Mouse (Mus musculus): ENCODE data around the gene Cd99l2. TPM values are rescaled to one million over a fixed set of nuclear protein-coding genes. Genes with fewer than 3 reads are reported as not detected.
A peak's percentile ranks its signal among the peaks of the same experiment; 100 is the strongest.

Cd99l2 gene
- 7.4 and 8.8 TPM in 2 replicates for polyA plus RNA-seq (2011; ENCODE audit: insufficient read depth, insufficient read length, low read depth, missing spikeins)

GRCm38 (mm10) chrX:71492634-71493278 is at the start of gene Cd99l2:
Gene Cd99l2 (minus strand): TSS chrX:71492849.
- H3K9ac ChIP-seq (ENCODE audit: low read depth, poor library complexity, severe bottlenecking) = peak within 1 kb of the TSS; percentile 76
- no peaks in the 10 kb centered on the region for H3K4me1 ChIP-seq (ENCODE audit: control insufficient read depth, insufficient read depth, low read length)
- H3K27ac ChIP-seq (ENCODE audit: insufficient read depth, low read length) = no peak within 1 kb of the TSS
- H3K4me3 ChIP-seq (ENCODE audit: low read depth, low read length) = peak within 1 kb of the TSS; percentile 81
- no peaks in the 10 kb centered on the region for H3K9me3 ChIP-seq (replicated peaks; ENCODE audit: control insufficient read depth, insufficient read depth, low read length, poor library complexity, severe bottlenecking)
- H3K27me3 ChIP-seq (ENCODE audit: control insufficient read depth, insufficient read depth, low read length, poor library complexity, severe bottlenecking) = no peaks in the 10 kb centered on the region
- TF ChIP-seq CTCF (IDR thresholded peaks at IDR 0.05; ENCODE audit: low read depth, low read length) (no peak), EP300 (IDR thresholded peaks at IDR 0.05; ENCODE audit: insufficient read depth, low read depth, low read length) (no peak), POLR2A (IDR thresholded peaks at IDR 0.05; ENCODE audit: insufficient read depth, low read length) (no peak)
- no peaks in the 10 kb centered on the region for H3K36me3 ChIP-seq (ENCODE audit: control insufficient read depth, insufficient read depth, low read length, poor library complexity, severe bottlenecking)

- TF ChIP-seq EP300 (IDR thresholded peaks at IDR 0.05; ENCODE audit: insufficient read depth, low read depth, low read length) (no peak), CTCF (IDR thresholded peaks at IDR 0.05; ENCODE audit: low read depth, low read length) (no peak), POLR2A (IDR thresholded peaks at IDR 0.05; ENCODE audit: insufficient read depth, low read length) (no peak)
- Histone ChIP-seq H3K27ac (ENCODE audit: insufficient read depth, low read length) (no peak overlapping the region), H3K4me3 (ENCODE audit: low read depth, low read length) (no peak overlapping the region), H3K27me3 (ENCODE audit: control insufficient read depth, insufficient read depth, low read length, poor library complexity, severe bottlenecking) (0 out of 2 replicates have a peak, but pooled peaks cover 1% of the 10 kb centered on the region), H3K9me3 (replicated peaks; ENCODE audit: control insufficient read depth, insufficient read depth, low read length, poor library complexity, severe bottlenecking) (no peaks in the 10 kb centered on the region), H3K9ac (ENCODE audit: low read depth, poor library complexity, severe bottlenecking) (no peak overlapping the region), H3K36me3 (ENCODE audit: control insufficient read depth, insufficient read depth, low read length, poor library complexity, severe bottlenecking) (no peaks in the 10 kb centered on the region), H3K4me1 (ENCODE audit: control insufficient read depth, insufficient read depth, low read length) (no peaks in the 10 kb centered on the region)
Measured at GRCm38 (mm10) chrX:71540821-71541510, 48.3 kb upstream of the Cd99l2 start.

GRCm38 (mm10) chrX:71537791-71538190 is 45.1 kb upstream of the Cd99l2 start:
- H3K4me1 ChIP-seq (ENCODE audit: control insufficient read depth, insufficient read depth, low read length) = no peaks in the 10 kb centered on the region
- H3K9me3 ChIP-seq (replicated peaks; ENCODE audit: control insufficient read depth, insufficient read depth, low read length, poor library complexity, severe bottlenecking) = no peaks in the 10 kb centered on the region
- no peak overlapping the region for H3K4me3 ChIP-seq (ENCODE audit: low read depth, low read length)
- H3K27ac ChIP-seq (ENCODE audit: insufficient read depth, low read length) = no peak overlapping the region
- TF ChIP-seq CTCF (IDR thresholded peaks at IDR 0.05; ENCODE audit: low read depth, low read length) = no peak
- TF ChIP-seq EP300 (IDR thresholded peaks at IDR 0.05; ENCODE audit: insufficient read depth, low read depth, low read length) = no peak
- no peak for TF ChIP-seq POLR2A (IDR thresholded peaks at IDR 0.05; ENCODE audit: insufficient read depth, low read length)
- no peak overlapping the region for H3K9ac ChIP-seq (ENCODE audit: low read depth, poor library complexity, severe bottlenecking)
- 0 out of 2 replicates have a peak, but pooled peaks cover 1% of the 10 kb centered on the region for H3K27me3 ChIP-seq (ENCODE audit: control insufficient read depth, insufficient read depth, low read length, poor library complexity, severe bottlenecking)
- no peaks in the 10 kb centered on the region for H3K36me3 ChIP-seq (ENCODE audit: control insufficient read depth, insufficient read depth, low read length, poor library complexity, severe bottlenecking)

- Histone ChIP-seq H3K9me3 (replicated peaks; ENCODE audit: control insufficient read depth, insufficient read depth, low read length, poor library complexity, severe bottlenecking) (no peaks in the 10 kb centered on the region), H3K9ac (ENCODE audit: low read depth, poor library complexity, severe bottlenecking) (no peak overlapping the region), H3K4me1 (ENCODE audit: control insufficient read depth, insufficient read depth, low read length) (no peaks in the 10 kb centered on the region), H3K27ac (ENCODE audit: insufficient read depth, low read length) (no peak overlapping the region), H3K27me3 (ENCODE audit: control insufficient read depth, insufficient read depth, low read length, poor library complexity, severe bottlenecking) (no peaks in the 10 kb centered on the region), H3K4me3 (ENCODE audit: low read depth, low read length) (no peak overlapping the region), H3K36me3 (ENCODE audit: control insufficient read depth, insufficient read depth, low read length, poor library complexity, severe bottlenecking) (no peaks in the 10 kb centered on the region)
- no peak for TF ChIP-seq POLR2A (IDR thresholded peaks at IDR 0.05; ENCODE audit: insufficient read depth, low read length)
- no peak for TF ChIP-seq EP300 (IDR thresholded peaks at IDR 0.05; ENCODE audit: insufficient read depth, low read depth, low read length)
- no peak for TF ChIP-seq CTCF (IDR thresholded peaks at IDR 0.05; ENCODE audit: low read depth, low read length)
Measured at GRCm38 (mm10) chrX:71534102-71534501, 41.5 kb upstream of the Cd99l2 start.

- no peaks in the 10 kb centered on the region for H3K27me3 ChIP-seq (ENCODE audit: control insufficient read depth, insufficient read depth, low read length, poor library complexity, severe bottlenecking)
- no peaks in the 10 kb centered on the region for H3K4me1 ChIP-seq (ENCODE audit: control insufficient read depth, insufficient read depth, low read length)
- H3K9me3 ChIP-seq (replicated peaks; ENCODE audit: control insufficient read depth, insufficient read depth, low read length, poor library complexity, severe bottlenecking) = no peaks in the 10 kb centered on the region
- no peaks in the 10 kb centered on the region for H3K36me3 ChIP-seq (ENCODE audit: control insufficient read depth, insufficient read depth, low read length, poor library complexity, severe bottlenecking)
- no peak overlapping the region for H3K9ac ChIP-seq (ENCODE audit: low read depth, poor library complexity, severe bottlenecking)
- H3K27ac ChIP-seq (ENCODE audit: insufficient read depth, low read length) = no peak overlapping the region
- H3K4me3 ChIP-seq (ENCODE audit: low read depth, low read length) = no peak overlapping the region
- TF ChIP-seq CTCF (IDR thresholded peaks at IDR 0.05; ENCODE audit: low read depth, low read length) (peak; percentile 6), POLR2A (IDR thresholded peaks at IDR 0.05; ENCODE audit: insufficient read depth, low read length) (no peak)
Measured at GRCm38 (mm10) chrX:71532635-71533034, 40.0 kb upstream of the Cd99l2 start.

- no peaks in the 10 kb centered on the region for H3K4me1 ChIP-seq (ENCODE audit: control insufficient read depth, insufficient read depth, low read length)
- no peaks in the 10 kb centered on the region for H3K27me3 ChIP-seq (ENCODE audit: control insufficient read depth, insufficient read depth, low read length, poor library complexity, severe bottlenecking)
- no peak for TF ChIP-seq CTCF (IDR thresholded peaks at IDR 0.05; ENCODE audit: low read depth, low read length)
- no peak for TF ChIP-seq EP300 (IDR thresholded peaks at IDR 0.05; ENCODE audit: insufficient read depth, low read depth, low read length)
- no peak for TF ChIP-seq POLR2A (IDR thresholded peaks at IDR 0.05; ENCODE audit: insufficient read depth, low read length)
- H3K27ac ChIP-seq (ENCODE audit: insufficient read depth, low read length) = no peak overlapping the region
- H3K4me3 ChIP-seq (ENCODE audit: low read depth, low read length) = no peak overlapping the region
- no peaks in the 10 kb centered on the region for H3K36me3 ChIP-seq (ENCODE audit: control insufficient read depth, insufficient read depth, low read length, poor library complexity, severe bottlenecking)
- no peak overlapping the region for H3K9ac ChIP-seq (ENCODE audit: low read depth, poor library complexity, severe bottlenecking)
- no peaks in the 10 kb centered on the region for H3K9me3 ChIP-seq (replicated peaks; ENCODE audit: control insufficient read depth, insufficient read depth, low read length, poor library complexity, severe bottlenecking)
Measured at GRCm38 (mm10) chrX:71528646-71529045, 36.0 kb upstream of the Cd99l2 start.
